Mouse (Mus musculus) small intestine, adult 2 months (tissue): ENCODE data around the gene Atp1a1. TPM values are rescaled to one million over a fixed set of nuclear protein-coding genes. Genes with fewer than 3 reads are reported as not detected.

Source experiments
- H3K27ac ChIP-seq: fragments of 200-500 bp; 2 replicates; pipeline ENCODE4 v1.5.1; 2012; ENCODE audit warnings: low read depth, low read length, control low read depth, inconsistent platforms; ENCODE audit not compliant: insufficient read depth
- H3K27me3 ChIP-seq: fragments of 200-500 bp; 2 replicates; pipeline ENCODE4 v1.6.1; 2012; ENCODE audit warnings: mild to moderate bottlenecking, moderate library complexity, low read length, inconsistent platforms; ENCODE audit not compliant: control insufficient read depth, insufficient read depth
- H3K36me3 ChIP-seq: fragments of 200-500 bp; 2 replicates; pipeline ENCODE4 v1.6.1; 2012; ENCODE audit warnings: mild to moderate bottlenecking, low read length, control low read depth, inconsistent platforms; ENCODE audit not compliant: control insufficient read depth, insufficient read depth
- H3K4me1 ChIP-seq: fragments of 200-500 bp; 2 replicates; pipeline ENCODE4 v1.6.1; 2012; ENCODE audit warnings: low read length, inconsistent platforms, mixed read lengths; ENCODE audit not compliant: control insufficient read depth, insufficient read depth, insufficient read length
- H3K4me3 ChIP-seq: fragments of 200-500 bp; 2 replicates; pipeline ENCODE4 v1.5.1; 2012; ENCODE audit warnings: low read depth, mild to moderate bottlenecking, control low read depth, inconsistent platforms, low read length, moderate library complexity
- CTCF ChIP-seq: fragments of 200-500 bp; IDR thresholded peaks from 2 replicates; pipeline ENCODE4 v1.5.1; 2012; ENCODE audit warnings: low read depth, mild to moderate bottlenecking, control low read depth, inconsistent platforms, low read length, moderate library complexity, mixed read lengths; ENCODE audit not compliant: insufficient replicate concordance, insufficient read length; ENCODE audit errors: extremely low read depth
- POLR2A ChIP-seq: fragments of 200-500 bp; IDR thresholded peaks from 2 replicates; pipeline ENCODE4 v1.6.1; 2012; ENCODE audit warnings: low read depth, mild to moderate bottlenecking, control low read depth, inconsistent platforms, low read length, moderate library complexity
- WGBS: fragments of 180-500 bp; shearing (Covaris S2); methylation state at CpG from one replicate; pipeline ENCODE4 v1.1.7; 2018; 5-methylcytosine and 5-hydroxymethylcytosine counted together
- polyA plus RNA-seq: library from polyadenylated mRNA; depleted of rRNA; stranded (reverse); fragments of >200 nt; gene quantifications from 2 replicates; pipeline ENCODE4 v1.2.3, GENCODE M21; 2012

Atp1a1 gene
- polyA plus RNA-seq, 1 experiment, result 1,132 TPM

GRCm38 (mm10) chr3:101645569-101646106, 41.2 kb upstream of the Atp1a1 start:
- H3K4me1 ChIP-seq, result no peaks in the 10 kb centered on the region
- WGBS, result 85% methylated on average over 1 of the region's 1 CpGs
- H3K27ac ChIP-seq, result no peak overlapping the region
- H3K27me3 ChIP-seq, result no peaks in the 10 kb centered on the region
- no peak overlapping the region for H3K4me3 ChIP-seq
- no peak for TF ChIP-seq CTCF
- no peak for TF ChIP-seq POLR2A
- no peaks in the 10 kb centered on the region for H3K36me3 ChIP-seq

- Histone ChIP-seq H3K36me3 (no peaks in the 10 kb centered on the region), H3K4me3 (no peak overlapping the region), H3K27ac (no peak overlapping the region), H3K27me3 (no peaks in the 10 kb centered on the region), H3K4me1 (no peaks in the 10 kb centered on the region)
- TF ChIP-seq CTCF (no peak), POLR2A (no peak)
- 78% methylated on average over 4 of the region's 4 CpGs for WGBS
These were observed 39.7 kb upstream of the Atp1a1 start for GRCm38 (mm10) chr3:101644062-101644802.

GRCm38 (mm10) chr3:101643264-101643663, 38.8 kb upstream of the Atp1a1 start:
- Histone ChIP-seq H3K36me3 (no peaks in the 10 kb centered on the region), H3K27me3 (no peaks in the 10 kb centered on the region), H3K27ac (no peak overlapping the region), H3K4me3 (no peak overlapping the region), H3K4me1 (no peaks in the 10 kb centered on the region)
- TF ChIP-seq POLR2A (no peak), CTCF (no peak)
- 90% methylated on average over 2 of the region's 2 CpGs for WGBS

GRCm38 (mm10) chr3:101638223-101638622, 33.7 kb upstream of the Atp1a1 start:
- WGBS, result 90% methylated on average over 2 of the region's 2 CpGs

GRCm38 (mm10) chr3:101636510-101636909, 32.0 kb upstream of the Atp1a1 start:
- Histone ChIP-seq H3K4me1 (no peaks in the 10 kb centered on the region), H3K4me3 (no peak overlapping the region), H3K27ac (no peak overlapping the region), H3K36me3 (no peaks in the 10 kb centered on the region), H3K27me3 (no peaks in the 10 kb centered on the region)
- TF ChIP-seq CTCF (no peak), POLR2A (no peak)
- 94% methylated on average over 7 of the region's 7 CpGs for WGBS

More at GRCm38 (mm10) chr3:101638223-101638622, 33.7 kb upstream of the Atp1a1 start:
- TF ChIP-seq CTCF (no peak), POLR2A (no peak)
- H3K4me1 ChIP-seq, result no peaks in the 10 kb centered on the region
- no peak overlapping the region for H3K27ac ChIP-seq
- no peaks in the 10 kb centered on the region for H3K36me3 ChIP-seq
- H3K27me3 ChIP-seq, result no peaks in the 10 kb centered on the region
- H3K4me3 ChIP-seq, result no peak overlapping the region

GRCm38 (mm10) chr3:101636086-101636485, 31.6 kb upstream of the Atp1a1 start:
- Histone ChIP-seq H3K4me3 (no peak overlapping the region), H3K27me3 (no peaks in the 10 kb centered on the region), H3K27ac (no peak overlapping the region), H3K4me1 (no peaks in the 10 kb centered on the region), H3K36me3 (no peaks in the 10 kb centered on the region)
- TF ChIP-seq CTCF, result no peak
- WGBS, result 80% methylated on average over 2 of the region's 2 CpGs

GRCm38 (mm10) chr3:101634141-101634900, 29.8 kb upstream of the Atp1a1 start:
- TF ChIP-seq CTCF (no peak), POLR2A (no peak)
- no peak overlapping the region for H3K4me3 ChIP-seq
- H3K4me1 ChIP-seq, result no peaks in the 10 kb centered on the region
- WGBS, result 92% methylated on average over 9 of the region's 9 CpGs
- no peaks in the 10 kb centered on the region for H3K27me3 ChIP-seq
- no peak overlapping the region for H3K27ac ChIP-seq
- no peaks in the 10 kb centered on the region for H3K36me3 ChIP-seq
